In the genomic region with DNA sequence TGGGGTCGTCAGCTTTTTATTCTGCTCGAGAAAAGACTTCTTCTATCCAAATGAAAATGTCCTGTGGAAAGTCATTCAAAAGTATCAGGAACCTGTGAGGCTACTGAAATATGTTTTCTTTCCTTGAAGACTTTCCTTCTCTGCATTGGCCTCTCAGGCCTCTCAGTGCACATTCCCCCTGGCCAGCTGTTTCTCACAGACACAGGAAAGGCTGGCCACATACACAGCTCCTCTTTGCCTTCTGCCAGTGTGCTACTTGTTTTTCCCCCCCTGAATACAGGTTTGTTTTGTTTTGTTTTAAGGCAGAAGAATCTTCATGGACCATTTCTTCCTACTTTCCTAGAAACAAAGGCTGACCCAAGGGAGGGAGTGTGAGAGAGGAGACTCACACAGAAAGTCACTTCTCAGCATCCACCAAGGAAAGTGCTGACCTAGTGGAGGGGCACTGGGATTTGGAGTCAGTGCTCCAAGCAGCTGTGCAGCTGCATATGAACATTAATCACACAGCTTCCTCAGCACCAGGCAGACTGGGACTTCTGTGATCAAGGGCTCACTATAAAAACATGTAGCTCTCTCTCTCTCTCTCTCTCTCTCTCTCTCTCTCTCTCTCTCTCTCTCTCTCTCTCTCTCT, we compare ENCODE assay signal across 16 mouse cellular contexts.
DNase-seq lines count a peak whose midpoint lies in the region; ATAC-seq and TF ChIP-seq lines count a peak whose summit lies in the region.
"Had no signal": no experiment of that assay in that cellular context is flagged by ENCODE, and none has a peak within 500 bp of the region (broad histone marks: within the 10 kb centered on the region; RNA-seq: fewer than 3 reads in every experiment).

No protein-coding gene starts in this region.

- intact Hi-C loops in gastrocnemius, postnatal 14 days (cut with DNase I; ENCODE audit: low total_unique reads): no loop called here
- intact Hi-C loops in left cerebral cortex, postnatal 10 days (cut with DNase I): no loop called here

- no peaks in the 10 kb centered on the region for H3K36me3 ChIP-seq in stomach, embryonic 14.5 days (ENCODE audit: control insufficient read depth, insufficient read depth, low read length)
- H3K36me3 ChIP-seq in stomach, postnatal 0 days (ENCODE audit: control insufficient read depth, insufficient read depth, low read length): no peaks in the 10 kb centered on the region
- H3K36me3 ChIP-seq in limb, embryonic 12.5 days: no peaks in the 10 kb centered on the region
- H3K36me3 ChIP-seq: forebrain, embryonic 10.5 days; heart, embryonic 13.5 days; hindbrain, embryonic 15.5 days; limb, embryonic 15.5 days; lung, embryonic 15.5 days had no signal

- no peaks in the 10 kb centered on the region for H3K9me3 ChIP-seq in stomach, embryonic 14.5 days (ENCODE audit: control insufficient read depth, low read depth, low read length)
- H3K9me3 ChIP-seq in stomach, postnatal 0 days (ENCODE audit: control insufficient read depth, low read length): no peaks in the 10 kb centered on the region
- H3K9me3 ChIP-seq in limb, embryonic 12.5 days: no peaks in the 10 kb centered on the region
- H3K9me3 ChIP-seq: forebrain, embryonic 10.5 days; heart, embryonic 13.5 days; hindbrain, embryonic 15.5 days; limb, embryonic 15.5 days; lung, embryonic 15.5 days; megakaryocyte, embryonic 14.5 days had no signal

- H3K4me2 ChIP-seq in stomach, embryonic 14.5 days (replicated peaks; ENCODE audit: low read depth, low read length): no peak overlapping the region
- no peak overlapping the region for H3K4me2 ChIP-seq in stomach, postnatal 0 days (replicated peaks; ENCODE audit: low read depth)
- H3K4me2 ChIP-seq in limb, embryonic 12.5 days: no peak overlapping the region
- H3K4me2 ChIP-seq: heart, embryonic 13.5 days; hindbrain, embryonic 15.5 days; limb, embryonic 15.5 days; lung, embryonic 15.5 days had no signal

- TF ChIP-seq EP300 in stomach, postnatal 0 days (optimal IDR thresholded peaks at IDR 0.05): no peak

- ATAC-seq in stomach, embryonic 14.5 days (ENCODE audit: insufficient number of reproducible peaks, insufficient read depth, low FRiP score, low read depth): no peak
- no peak for ATAC-seq in stomach, postnatal 0 days (ENCODE audit: low FRiP score, low TSS enrichment)
- ATAC-seq in limb, embryonic 12.5 days (ENCODE audit: insufficient number of reproducible peaks, insufficient read depth, low FRiP score, low TSS enrichment, low read depth): peak; percentile 68; the same call in 1 of the 2 replicates

- no peaks in the 10 kb centered on the region for H3K27me3 ChIP-seq in stomach, embryonic 14.5 days (ENCODE audit: control insufficient read depth, insufficient read depth, low read length)
- H3K27me3 ChIP-seq in stomach, postnatal 0 days (ENCODE audit: control insufficient read depth, insufficient read depth, low read length): no peaks in the 10 kb centered on the region
- H3K27me3 ChIP-seq in limb, embryonic 12.5 days: no peaks in the 10 kb centered on the region
- H3K27me3 ChIP-seq: heart, embryonic 13.5 days; hindbrain, embryonic 15.5 days; limb, embryonic 15.5 days; lung, embryonic 15.5 days; megakaryocyte, embryonic 14.5 days had no signal

- WGBS in stomach, embryonic 14.5 days: 68% methylated on average over 2 of the region's 2 CpGs
- WGBS in stomach, postnatal 0 days: 78% methylated on average over 2 of the region's 2 CpGs
- 76% methylated on average over 2 of the region's 2 CpGs for WGBS in limb, embryonic 12.5 days

- peak overlapping the region; percentile 85 for H3K27ac ChIP-seq in stomach, embryonic 14.5 days (ENCODE audit: low read length)
- H3K27ac ChIP-seq in stomach, postnatal 0 days (replicated peaks): no peak overlapping the region
- no peak overlapping the region for H3K27ac ChIP-seq in limb, embryonic 12.5 days
- H3K27ac ChIP-seq: forebrain, embryonic 10.5 days; heart, embryonic 13.5 days; hindbrain, embryonic 15.5 days; limb, embryonic 15.5 days; lung, embryonic 15.5 days had no signal

- no peak overlapping the region for H3K4me3 ChIP-seq in stomach, embryonic 14.5 days (ENCODE audit: low read depth, low read length)
- no peak overlapping the region for H3K4me3 ChIP-seq in stomach, postnatal 0 days (ENCODE audit: low read depth, low read length)
- H3K4me3 ChIP-seq in limb, embryonic 12.5 days (replicated peaks): no peak overlapping the region
- H3K4me3 ChIP-seq: forebrain, embryonic 10.5 days; heart, embryonic 13.5 days; hindbrain, embryonic 15.5 days; limb, embryonic 15.5 days; lung, embryonic 15.5 days; megakaryocyte, embryonic 14.5 days had no signal

- peak; percentile 17 for DNase-seq in gastrocnemius, postnatal 14 days
- DNase-seq in gastrocnemius, postnatal 25 days: no peak
- no peak for DNase-seq in stomach, postnatal 0 days (ENCODE audit: low spot score)
- no peak for DNase-seq in cerebellum, postnatal 14 days
- DNase-seq in left cerebral cortex, postnatal 10 days (ENCODE audit: extremely low spot score in 1 of 2, low spot score in 2 of 2): no peak
- no peak for DNase-seq in left cerebral cortex, adult 9 months (ENCODE audit: low spot score in 2 of 2)
- DNase-seq: adrenal gland, adult 8-10 months; layer of hippocampus, adult 9-11 months had no signal

- no peaks in the 10 kb centered on the region for H3K4me1 ChIP-seq in stomach, embryonic 14.5 days (ENCODE audit: control insufficient read depth, insufficient read depth, low read length)
- H3K4me1 ChIP-seq in stomach, postnatal 0 days (replicated peaks; ENCODE audit: control insufficient read depth, insufficient read depth): no peaks in the 10 kb centered on the region
- H3K4me1 ChIP-seq in limb, embryonic 12.5 days (replicated peaks): peaks cover 3% of the 10 kb centered on the region; the same call in 1 of the 2 replicates
- H3K4me1 ChIP-seq: forebrain, embryonic 10.5 days; heart, embryonic 13.5 days; hindbrain, embryonic 15.5 days; limb, embryonic 15.5 days; megakaryocyte, embryonic 14.5 days had no signal

- H3K9ac ChIP-seq in stomach, embryonic 14.5 days (replicated peaks; ENCODE audit: low read depth, low read length): no peak overlapping the region
- H3K9ac ChIP-seq in stomach, postnatal 0 days (ENCODE audit: low read length): no peak overlapping the region
- no peak overlapping the region for H3K9ac ChIP-seq in limb, embryonic 12.5 days (replicated peaks)
- H3K9ac ChIP-seq: heart, embryonic 13.5 days; hindbrain, embryonic 15.5 days; limb, embryonic 15.5 days; lung, embryonic 15.5 days had no signal

- TF ChIP-seq CTCF in stomach, postnatal 0 days (IDR thresholded peaks at IDR 0.05; ENCODE audit: low read depth): no peak
